Mouse (Mus musculus) spleen, adult 2 months (tissue): Measurements from ENCODE around the gene Esrra.

ENCODE experiments used
- CTCF ChIP-seq: fragments of 200-500 bp; IDR thresholded peaks from 2 replicates; pipeline ENCODE4 v1.5.1; 2011; ENCODE audit warnings: mild to moderate bottlenecking, inconsistent platforms; ENCODE audit not compliant: insufficient read depth, insufficient read length, insufficient replicate concordance; ENCODE audit errors: extremely low read depth
- POLR2A ChIP-seq: fragments of 200-500 bp; IDR thresholded peaks from 2 replicates; pipeline ENCODE4 v1.6.1; 2011; ENCODE audit warnings: low read depth, low read length, inconsistent platforms

DNA sequence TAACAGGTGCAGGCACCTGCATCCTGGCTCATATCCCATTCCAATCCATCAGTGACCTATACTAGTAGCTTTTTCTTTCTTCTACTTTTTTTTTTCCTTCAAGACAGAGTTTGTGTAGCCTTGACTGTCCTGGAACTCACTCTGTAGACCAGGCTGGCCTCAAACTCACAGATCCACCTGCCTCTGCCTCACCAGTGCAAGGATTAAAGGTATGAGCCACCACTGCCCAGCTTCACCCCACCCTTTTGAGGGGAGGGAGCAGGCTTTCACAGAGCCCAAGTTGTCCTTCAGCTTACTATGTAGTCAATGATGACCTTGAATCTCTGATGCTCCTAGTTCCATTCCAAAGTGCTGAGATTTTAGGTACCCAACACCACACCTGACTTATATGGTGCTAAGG lies 2.2 kb downstream of the Esrra start:
- TF ChIP-seq POLR2A = no peak
- no peak for TF ChIP-seq CTCF
